Mouse (Mus musculus) testis, postnatal 14 days (tissue): Measurements from ENCODE around the gene Stmn1.

Experiments used
- DNase-seq: peaks from one replicate; pipeline ENCODE4 v3.0.0; 2021; ENCODE audit warnings: low spot score

Stmn1 gene

GRCm38 (mm10) chr4:134514309-134514930 lies 46.3 kb downstream of the Stmn1 start:
- DNase-seq, result no peak

DNA sequence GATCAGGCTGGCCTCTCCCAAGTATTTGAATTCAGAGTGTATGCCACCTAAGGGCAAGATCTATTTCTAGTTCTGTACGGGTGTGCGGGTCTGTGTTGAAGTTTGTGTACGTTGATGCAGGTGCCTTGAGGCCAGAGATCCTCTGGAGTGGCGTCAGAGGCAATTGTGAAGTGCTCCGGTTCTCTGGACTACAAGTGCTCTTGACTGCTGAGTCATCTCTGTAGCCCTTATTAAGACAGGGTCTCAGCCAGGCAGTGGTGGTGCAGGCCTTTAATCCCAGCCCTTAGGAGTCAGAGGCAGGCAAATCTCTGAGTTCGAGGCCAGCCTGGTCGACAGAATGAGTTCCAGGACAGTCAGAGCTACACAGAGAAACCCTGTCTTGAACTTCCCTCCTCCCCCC lies 47.5 kb downstream of the Stmn1 start:
- no peak for DNase-seq

GRCm38 (mm10) chr4:134516981-134517380 lies 48.9 kb downstream of the Stmn1 start:
- peak; percentile 55 for DNase-seq

DNA sequence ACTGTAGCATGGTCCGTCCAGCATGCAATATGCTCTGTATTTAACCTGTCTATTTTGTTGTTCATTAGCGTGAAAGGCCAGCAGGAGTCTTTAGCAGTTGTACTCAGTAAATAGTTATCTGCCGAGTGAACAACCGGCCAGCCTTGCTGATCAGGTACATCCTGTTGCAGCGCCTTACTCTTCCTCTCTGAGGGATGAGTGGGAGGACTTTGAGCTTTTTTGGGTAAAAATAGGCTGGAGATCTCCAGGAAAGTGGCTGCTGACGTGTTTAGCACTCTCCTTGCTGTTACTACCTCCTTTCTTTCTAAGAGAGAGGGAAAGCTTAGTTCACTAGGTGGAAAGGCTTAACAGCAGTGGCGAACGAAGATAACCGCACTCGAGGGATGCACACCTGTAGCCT lies 49.6 kb downstream of the Stmn1 start:
- DNase-seq, result no peak

- no peak for DNase-seq
Measured at GRCm38 (mm10) chr4:134518541-134518940, 50.4 kb downstream of the Stmn1 start.

- DNase-seq, result no peak
Measured at GRCm38 (mm10) chr4:134519281-134519680, 51.2 kb downstream of the Stmn1 start.
